Mouse (Mus musculus) liver, embryonic 11.5 days (tissue): ENCODE results near the gene Stard5. TPM values are rescaled to one million over a fixed set of nuclear protein-coding genes. Genes with fewer than 3 reads are reported as not detected.

ENCODE experiments used
- ATAC-seq: fragments of 200-750 bp; cut with Nextera tagmentation; replicated peaks from 2 replicates; pipeline ENCODE4 v1.8.0; 2017; ENCODE audit warnings: moderate number of reproducible peaks, mild to moderate bottlenecking, moderate TSS enrichment, moderate library complexity; ENCODE audit not compliant: low FRiP score
- DNase-seq: peaks from one replicate; pipeline ENCODE4 v3.0.0-alpha.2; 2017; ENCODE audit warnings: low spot score
- H3K27ac ChIP-seq: fragments of 300-500 bp; sonication (generic); 2 replicates; pipeline ENCODE4 v1.5.1; 2014; ENCODE audit warnings: mild to moderate bottlenecking, low read depth, low read length, control low read depth
- H3K27me3 ChIP-seq: fragments of 300-500 bp; sonication (generic); replicated peaks from 2 replicates; pipeline ENCODE4 v1.6.1; 2014; ENCODE audit warnings: low read length, mixed read lengths; ENCODE audit not compliant: control insufficient read depth, insufficient read depth
- H3K36me3 ChIP-seq: fragments of 300-500 bp; sonication (generic); 2 replicates; pipeline ENCODE4 v1.6.1; 2014; ENCODE audit warnings: mild to moderate bottlenecking, low read length, moderate library complexity, mixed read lengths; ENCODE audit not compliant: control insufficient read depth, insufficient read depth
- H3K4me1 ChIP-seq: fragments of 300-500 bp; sonication (generic); replicated peaks from 2 replicates; pipeline ENCODE4 v1.6.1; 2014; ENCODE audit warnings: low read length, mixed read lengths; ENCODE audit not compliant: control insufficient read depth, insufficient read depth
- H3K4me2 ChIP-seq: fragments of 300-500 bp; sonication (generic); 2 replicates; pipeline ENCODE4 v1.6.1; 2014; ENCODE audit warnings: mild to moderate bottlenecking, control low read depth, moderate library complexity
- H3K4me3 ChIP-seq: fragments of 300-500 bp; sonication (generic); 2 replicates; pipeline ENCODE4 v1.5.1; 2014; ENCODE audit warnings: low read depth, low read length, control low read depth
- H3K9ac ChIP-seq: fragments of 300-500 bp; sonication (generic); 2 replicates; pipeline ENCODE4 v1.6.1; 2014; ENCODE audit warnings: low read depth, low read length, control low read depth
- H3K9me3 ChIP-seq: fragments of 300-500 bp; sonication (generic); 2 replicates; pipeline ENCODE4 v1.6.1; 2016; ENCODE audit warnings: low read length, inconsistent platforms, mixed read lengths; ENCODE audit not compliant: control insufficient read depth
- WGBS: fragments of 180-500 bp; shearing (Covaris S2); extraction: QIAGEN DNeasy Blood & Tissue Kit; methylation state at CpG from one replicate; pipeline ENCODE4 v1.1.7; 2014; 5-methylcytosine and 5-hydroxymethylcytosine counted together
- polyA plus RNA-seq: library from polyadenylated mRNA; unstranded; fragments of >200 nt; fragmentation: Nextera tagmentation; extraction: Ambion mirVana; gene quantifications from 2 replicates; pipeline ENCODE4 v1.2.1, GENCODE M21; 2014

The Stard5 gene
- polyA plus RNA-seq, 1 experiment from 2014 or later: 10.8 TPM

DNA sequence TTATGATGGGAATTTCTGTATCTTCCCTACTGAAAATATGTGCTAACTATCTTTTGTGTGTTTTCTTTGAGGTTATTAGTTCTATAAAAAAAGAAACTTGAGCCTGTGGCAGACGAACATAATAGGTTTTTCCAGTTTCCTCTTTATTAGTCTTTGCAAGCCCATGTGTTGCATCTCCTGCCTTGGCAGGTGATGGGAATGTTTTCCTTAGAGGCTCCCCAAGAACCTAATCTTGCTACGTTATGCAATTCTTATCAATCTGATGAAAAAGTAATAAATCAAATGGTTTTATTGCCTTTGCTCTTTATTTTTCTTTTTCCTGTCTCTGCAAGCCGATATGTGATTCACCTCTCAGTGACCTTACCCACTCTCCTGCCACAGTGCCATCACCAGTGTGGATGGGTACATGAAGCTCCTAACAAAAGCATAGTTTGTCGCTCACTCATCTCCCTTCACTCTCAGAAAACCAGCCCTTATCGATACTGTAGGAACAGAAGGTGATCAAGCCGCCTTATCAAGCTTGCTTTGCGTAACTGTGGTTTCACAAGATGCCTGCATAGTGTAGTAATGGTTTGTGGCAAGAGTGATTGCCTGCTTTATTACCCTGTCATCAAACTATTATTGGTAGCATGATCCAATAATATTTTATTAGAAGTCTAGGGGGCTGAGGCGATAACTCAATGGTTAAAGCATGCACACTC, 5.1 kb upstream of the Stard5 start:
- H3K9me3 ChIP-seq: no peaks in the 10 kb centered on the region
- no peaks in the 10 kb centered on the region for H3K4me1 ChIP-seq
- ATAC-seq (no peak), DNase-seq (no peak)
- H3K4me2 ChIP-seq: no peak overlapping the region
- H3K27ac ChIP-seq: no peak overlapping the region
- H3K4me3 ChIP-seq: no peak overlapping the region
- 76% methylated on average over 8 of the region's 8 CpGs for WGBS
- no peak overlapping the region for H3K9ac ChIP-seq
- no peaks in the 10 kb centered on the region for H3K36me3 ChIP-seq
- H3K27me3 ChIP-seq: no peaks in the 10 kb centered on the region

DNA sequence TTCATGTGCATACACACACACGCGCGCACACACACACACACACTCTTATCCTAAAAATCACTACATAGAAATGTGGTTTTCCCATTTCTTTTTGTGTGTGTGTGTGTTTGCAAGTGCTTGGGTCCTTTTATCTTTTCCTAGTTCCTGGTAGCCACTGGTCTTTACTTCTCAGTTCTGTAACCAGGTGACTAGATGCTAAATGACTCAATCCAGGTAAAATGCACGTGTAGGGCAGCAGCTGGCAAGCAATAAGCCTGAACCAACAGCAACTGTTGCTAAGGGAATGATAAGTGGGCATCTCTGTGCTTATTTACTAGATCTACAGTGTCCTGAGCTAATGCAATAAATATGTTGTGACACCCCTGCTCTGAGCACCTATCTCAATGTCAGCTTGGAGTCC, 4.4 kb upstream of the Stard5 start:
- H3K4me2 ChIP-seq: no peak overlapping the region
- no peaks in the 10 kb centered on the region for H3K4me1 ChIP-seq
- no peak overlapping the region for H3K4me3 ChIP-seq
- no peaks in the 10 kb centered on the region for H3K9me3 ChIP-seq
- no peaks in the 10 kb centered on the region for H3K27me3 ChIP-seq
- H3K27ac ChIP-seq: no peak overlapping the region
- WGBS: 85% methylated on average over 4 of the region's 4 CpGs
- no peak for ATAC-seq
- H3K9ac ChIP-seq: no peak overlapping the region
- H3K36me3 ChIP-seq: no peaks in the 10 kb centered on the region
- DNase-seq: no peak

DNA sequence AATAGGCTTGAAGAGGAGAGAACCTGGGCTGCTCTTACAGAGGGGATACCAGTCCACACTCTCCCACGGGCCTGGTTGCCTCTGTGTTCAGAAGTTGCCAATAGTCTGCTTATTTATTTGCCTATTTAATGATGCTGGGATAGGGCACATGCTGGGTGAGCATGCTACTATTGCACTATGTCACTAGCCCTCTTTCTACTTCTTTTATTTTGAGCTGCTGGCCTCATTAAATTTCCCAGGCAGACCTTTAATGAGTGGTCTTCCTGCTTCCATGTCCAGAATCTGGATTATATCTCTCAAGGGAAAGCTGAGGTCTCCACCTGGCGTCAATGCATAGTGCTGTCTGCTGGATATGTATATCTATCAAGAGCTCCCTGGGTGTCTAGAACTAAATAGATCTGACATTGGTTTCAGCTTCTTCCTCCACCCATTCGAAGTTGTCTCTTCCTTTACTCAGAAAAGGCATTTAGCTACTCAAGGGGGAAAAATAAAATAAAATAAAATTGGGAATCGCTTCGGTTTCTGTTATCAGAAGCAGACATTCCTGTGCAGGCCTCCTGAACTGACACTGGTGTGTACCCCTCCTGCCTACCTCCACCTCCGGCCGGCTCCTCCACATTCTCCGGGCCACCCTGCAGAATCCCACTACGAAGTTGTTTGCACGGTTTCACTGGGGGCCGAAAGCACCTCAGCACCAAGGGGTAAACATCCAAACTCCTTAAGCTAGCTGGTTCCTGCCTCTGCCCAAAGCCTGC, 509 bp upstream of the Stard5 start:
- no peaks in the 10 kb centered on the region for H3K9me3 ChIP-seq
- peak overlapping the region; percentile 84 for H3K4me2 ChIP-seq
- ATAC-seq (peak; percentile 69), DNase-seq (no peak)
- no peaks in the 10 kb centered on the region for H3K36me3 ChIP-seq
- H3K27me3 ChIP-seq: no peaks in the 10 kb centered on the region
- H3K4me3 ChIP-seq: peak overlapping the region; percentile 59
- WGBS: 12% methylated on average over 11 of the region's 11 CpGs
- peaks cover 9% of the 10 kb centered on the region for H3K4me1 ChIP-seq
- H3K9ac ChIP-seq: peak overlapping the region; percentile 37
- H3K27ac ChIP-seq: no peak overlapping the region

DNA sequence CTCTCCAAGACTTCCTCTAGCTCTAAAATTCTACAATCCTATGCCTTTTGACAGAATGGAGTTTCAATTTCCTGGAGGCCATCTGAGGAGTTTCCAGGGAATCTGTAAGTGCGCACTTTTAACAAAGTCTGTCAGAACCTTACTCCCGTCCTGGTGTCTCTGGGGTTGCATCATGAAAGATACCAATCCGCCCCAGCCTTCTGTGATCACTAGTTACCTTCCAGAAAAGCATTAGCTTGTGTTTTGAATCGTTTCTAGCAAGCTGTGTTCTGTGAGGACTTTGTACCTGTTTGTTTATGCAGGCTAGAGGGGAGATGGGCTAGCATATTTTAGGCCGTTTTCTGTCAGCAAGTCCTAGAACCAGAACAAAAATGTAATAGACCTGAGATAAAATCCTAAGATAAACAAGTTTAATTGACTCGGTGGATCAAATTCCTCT, 942 bp downstream of the Stard5 start:
- no peak overlapping the region for H3K27ac ChIP-seq
- 49% methylated on average over 6 of the region's 6 CpGs for WGBS
- no peak for ATAC-seq
- no peaks in the 10 kb centered on the region for H3K36me3 ChIP-seq
- peak overlapping the region; percentile 84 for H3K4me2 ChIP-seq
- no peak for DNase-seq
- H3K27me3 ChIP-seq: no peaks in the 10 kb centered on the region
- peaks cover 9% of the 10 kb centered on the region for H3K4me1 ChIP-seq
- H3K4me3 ChIP-seq: peak overlapping the region; percentile 59
- no peaks in the 10 kb centered on the region for H3K9me3 ChIP-seq
- H3K9ac ChIP-seq: no peak overlapping the region

DNA sequence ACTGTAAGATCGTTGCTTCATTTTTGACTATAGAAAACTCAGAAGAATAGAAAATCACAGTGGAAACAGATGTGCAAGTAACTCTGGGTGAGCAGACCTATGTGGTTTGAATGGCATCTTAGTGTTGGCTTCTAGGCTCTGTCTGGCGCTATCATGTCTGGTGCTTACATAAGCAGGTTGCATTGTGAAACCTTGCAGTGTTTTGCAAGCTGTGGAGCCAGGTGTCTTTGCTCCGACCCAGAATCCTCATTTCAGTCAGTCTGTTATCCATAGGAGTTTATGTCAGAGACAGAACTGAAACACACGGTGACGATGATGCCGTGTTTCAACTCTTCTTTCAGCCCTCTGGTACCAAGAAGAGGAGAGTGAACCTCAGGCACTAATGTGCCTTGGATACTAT, 2.1 kb downstream of the Stard5 start:
- DNase-seq: no peak
- Histone ChIP-seq H3K9me3 (no peaks in the 10 kb centered on the region), H3K9ac (no peak overlapping the region), H3K27ac (no peak overlapping the region), H3K4me3 (no peak overlapping the region), H3K36me3 (no peaks in the 10 kb centered on the region), H3K4me2 (no peak overlapping the region), H3K27me3 (no peaks in the 10 kb centered on the region), H3K4me1 (peaks cover 9% of the 10 kb centered on the region)
- WGBS: 80% methylated on average over 6 of the region's 6 CpGs
- ATAC-seq: no peak

DNA sequence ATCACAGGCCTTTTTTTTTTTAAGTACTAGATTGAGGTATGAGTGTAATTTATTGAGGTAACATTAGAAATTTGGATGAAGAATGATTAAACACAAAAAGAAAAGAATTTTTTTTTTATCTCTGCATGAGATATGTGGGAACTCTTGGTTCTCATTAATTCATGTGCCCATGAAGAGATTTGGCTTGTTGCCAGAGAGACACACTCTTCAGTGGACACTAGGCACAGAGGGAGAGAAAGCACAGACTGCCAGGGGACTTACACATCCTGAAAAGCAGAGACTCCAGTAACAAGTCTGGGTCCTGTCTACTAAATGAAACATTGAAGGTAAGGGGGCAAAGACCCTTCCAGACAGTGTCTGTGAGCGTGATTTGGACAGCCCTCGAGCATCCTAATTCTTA, 4.0 kb downstream of the Stard5 start:
- Histone ChIP-seq H3K27ac (no peak overlapping the region), H3K4me3 (no peak overlapping the region), H3K4me2 (no peak overlapping the region), H3K9me3 (no peaks in the 10 kb centered on the region), H3K9ac (no peak overlapping the region), H3K27me3 (no peaks in the 10 kb centered on the region), H3K36me3 (no peaks in the 10 kb centered on the region), H3K4me1 (peaks cover 9% of the 10 kb centered on the region)
- WGBS: 89% methylated on average over 2 of the region's 2 CpGs
- ATAC-seq (no peak), DNase-seq (no peak)

DNA sequence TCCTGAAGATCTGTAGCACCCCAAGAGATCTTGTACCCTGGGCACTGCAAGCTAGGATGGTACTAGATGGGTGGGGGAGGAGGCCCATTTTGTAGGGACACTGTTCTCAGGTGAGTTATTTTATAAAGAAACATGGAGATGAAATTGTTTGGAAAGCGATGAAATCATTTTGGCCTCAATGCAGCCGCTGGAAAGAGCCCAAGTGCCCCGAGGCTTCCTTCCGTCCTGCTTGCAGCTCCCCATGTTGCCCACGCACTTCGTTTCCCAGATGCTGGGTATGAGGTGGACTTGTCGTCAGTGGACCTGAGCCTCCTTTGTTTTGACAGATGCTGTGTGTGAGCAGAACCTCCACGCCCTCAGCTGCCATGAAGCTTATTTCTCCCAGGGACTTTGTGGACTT, 4.7 kb downstream of the Stard5 start:
- Histone ChIP-seq H3K9me3 (no peaks in the 10 kb centered on the region), H3K4me1 (peaks cover 9% of the 10 kb centered on the region), H3K36me3 (peaks cover 3% of the 10 kb centered on the region; the same call in 1 of the 2 replicates), H3K9ac (no peak overlapping the region), H3K27me3 (no peaks in the 10 kb centered on the region), H3K4me3 (no peak overlapping the region), H3K27ac (no peak overlapping the region), H3K4me2 (no peak overlapping the region)
- ATAC-seq (no peak), DNase-seq (no peak)
- WGBS: 88% methylated on average over 8 of the region's 8 CpGs

DNA sequence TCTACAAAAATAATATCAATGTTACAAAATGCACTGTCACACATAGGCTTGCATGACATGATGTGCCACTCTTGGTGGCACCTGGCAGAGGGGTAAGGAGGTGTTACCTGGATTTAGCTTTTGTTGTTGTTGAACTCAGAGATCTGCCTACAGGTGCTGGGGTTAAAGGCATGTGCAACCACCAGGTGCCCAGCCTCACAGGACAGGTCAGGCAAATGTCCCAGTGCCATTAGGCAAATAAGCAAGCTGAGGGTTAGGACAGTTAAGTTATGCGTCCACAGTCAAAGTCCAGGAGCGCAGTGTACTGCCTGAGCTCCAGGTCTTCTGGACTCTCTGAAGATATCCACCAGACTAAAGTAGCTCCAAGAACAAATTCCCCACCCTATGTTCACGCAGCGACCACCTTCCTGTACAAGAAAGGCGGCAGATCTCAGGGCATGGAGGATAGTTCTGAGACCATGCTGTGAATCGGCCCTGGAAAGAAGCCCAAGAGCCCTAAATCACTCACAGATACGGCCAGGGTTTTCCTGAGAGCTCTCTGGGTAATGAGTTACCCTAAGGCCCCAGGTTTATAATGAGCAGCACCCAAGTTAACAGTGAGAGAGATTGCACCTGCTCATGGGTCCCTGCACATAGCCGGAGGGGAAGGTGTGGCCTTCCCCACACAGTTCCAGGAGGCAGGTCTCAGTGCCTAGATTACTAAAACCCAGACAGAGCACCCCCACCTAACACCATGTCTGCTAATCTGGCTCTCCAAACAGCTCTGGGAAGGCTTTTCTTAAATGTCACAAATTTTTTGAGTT, 6.2 kb downstream of the Stard5 start:
- no peaks in the 10 kb centered on the region for H3K9me3 ChIP-seq
- peaks cover 3% of the 10 kb centered on the region; the same call in 1 of the 2 replicates for H3K36me3 ChIP-seq
- no peak overlapping the region for H3K9ac ChIP-seq
- ATAC-seq: no peak
- no peak overlapping the region for H3K4me2 ChIP-seq
- 91% methylated on average over 8 of the region's 8 CpGs for WGBS
- no peak overlapping the region for H3K27ac ChIP-seq
- H3K4me1 ChIP-seq: peaks cover 4% of the 10 kb centered on the region; the same call in 1 of the 2 replicates
- no peak for DNase-seq
- no peaks in the 10 kb centered on the region for H3K27me3 ChIP-seq
- no peak overlapping the region for H3K4me3 ChIP-seq
